Mouse (Mus musculus) liver, adult 2 months (tissue): ENCODE results near the gene Gabarapl2. TPM values are rescaled to one million over a fixed set of nuclear protein-coding genes. Genes with fewer than 3 reads are reported as not detected.

Experiments used
- DNase-seq: peaks from one replicate; pipeline ENCODE4 v3.0.0-alpha.2; 2011; ENCODE audit warnings: low read depth, low spot score; ENCODE audit errors: extremely low read depth
- H3K27ac ChIP-seq: fragments of 200-500 bp; replicated peaks from 2 replicates; pipeline ENCODE4 v1.5.1; 2012; ENCODE audit warnings: low read depth, mild to moderate bottlenecking, control low read depth, inconsistent platforms, low read length; ENCODE audit not compliant: insufficient read depth
- H3K27me3 ChIP-seq: fragments of 200-500 bp; 2 replicates; pipeline ENCODE4 v1.6.1; 2012; ENCODE audit warnings: mild to moderate bottlenecking, moderate library complexity, low read length, inconsistent platforms; ENCODE audit not compliant: control insufficient read depth, insufficient read depth
- H3K36me3 ChIP-seq: fragments of 200-500 bp; 2 replicates; pipeline ENCODE4 v1.6.1; 2012; ENCODE audit warnings: low read length, inconsistent platforms; ENCODE audit not compliant: control insufficient read depth, insufficient read depth
- H3K4me1 ChIP-seq: fragments of 200-500 bp; 2 replicates; pipeline ENCODE4 v1.6.1; 2011; ENCODE audit warnings: low read length; ENCODE audit not compliant: control insufficient read depth, insufficient read depth
- H3K4me3 ChIP-seq: fragments of 200-500 bp; 2 replicates; pipeline ENCODE4 v1.5.1; 2011; ENCODE audit warnings: low read depth, mild to moderate bottlenecking, control low read depth, low read length, moderate library complexity; ENCODE audit not compliant: insufficient read depth
- H3K79me2 ChIP-seq: fragments of 200-500 bp; 2 replicates; pipeline ENCODE4 v1.6.1; 2012; ENCODE audit warnings: inconsistent platforms, mild to moderate bottlenecking, low read length, moderate library complexity; ENCODE audit not compliant: control insufficient read depth, insufficient read depth
- H3K9ac ChIP-seq: fragments of 200-500 bp; 2 replicates; pipeline ENCODE4 v1.6.1; 2012; ENCODE audit warnings: low read depth, mild to moderate bottlenecking, control low read depth, inconsistent platforms, low read length
- CTCF ChIP-seq: fragments of 200-500 bp; IDR thresholded peaks from 2 replicates; pipeline ENCODE4 v1.5.1; 2011; ENCODE audit warnings: low read depth, low read length, control low read depth
- POLR2A ChIP-seq: fragments of 200-500 bp; IDR thresholded peaks from 2 replicates; pipeline ENCODE4 v1.6.1; 2011; ENCODE audit warnings: low read length, control low read depth; ENCODE audit not compliant: insufficient read depth; ENCODE audit errors: extremely low read depth
- WGBS: fragments of 180-500 bp; shearing (Covaris S2); methylation state at CpG from one replicate; pipeline ENCODE4 v1.1.7; 2018; 5-methylcytosine and 5-hydroxymethylcytosine counted together
- polyA plus RNA-seq: library from polyadenylated mRNA; depleted of rRNA; stranded (reverse); fragments of >200 nt; gene quantifications from 2 replicates; pipeline ENCODE4 v1.2.3, GENCODE M21; 2012
- total RNA-seq: library from RNA; depleted of rRNA; stranded (reverse); fragments of >200 nt; gene quantifications from 2 replicates; pipeline ENCODE4 v1.2.3, GENCODE M21; 2014

Gene Gabarapl2
- total and polyA plus RNA-seq, 2 experiments: 24.1 to 39.5 TPM

GRCm38 (mm10) chr8:111939516-111940142, 874 bp upstream of the Gabarapl2 start:
- peak overlapping the region; percentile 69 for H3K27ac ChIP-seq
- no peaks in the 10 kb centered on the region for H3K27me3 ChIP-seq
- 5% methylated on average over 10 of the region's 10 CpGs for WGBS
- peak overlapping the region; percentile 22; the same call in 1 of the 2 replicates for H3K9ac ChIP-seq
- H3K79me2 ChIP-seq: peaks cover 12% of the 10 kb centered on the region
- peaks cover 11% of the 10 kb centered on the region for H3K36me3 ChIP-seq
- peaks cover 10% of the 10 kb centered on the region for H3K4me1 ChIP-seq
- H3K4me3 ChIP-seq: peak overlapping the region; percentile 32
- peak; percentile 78 for DNase-seq
- TF ChIP-seq POLR2A: no peak
- no peak for TF ChIP-seq CTCF

- peaks cover 21% of the 10 kb centered on the region for H3K36me3 ChIP-seq
- WGBS: under 1% methylated on average over 23 of the region's 23 CpGs
- no peaks in the 10 kb centered on the region for H3K27me3 ChIP-seq
- H3K4me3 ChIP-seq: peak overlapping the region; percentile 95
- DNase-seq: peak; percentile 41
- peak overlapping the region; percentile 71 for H3K27ac ChIP-seq
- no peak for TF ChIP-seq POLR2A
- no peak for TF ChIP-seq CTCF
- peaks cover 10% of the 10 kb centered on the region for H3K4me1 ChIP-seq
- H3K79me2 ChIP-seq: peaks cover 12% of the 10 kb centered on the region
- H3K9ac ChIP-seq: peak overlapping the region; percentile 92
Measured at GRCm38 (mm10) chr8:111941101-111941454, 575 bp downstream of the Gabarapl2 start.

GRCm38 (mm10) chr8:111943544-111943943, 3.0 kb downstream of the Gabarapl2 start:
- H3K4me1 ChIP-seq: peaks cover 10% of the 10 kb centered on the region
- H3K79me2 ChIP-seq: peaks cover 16% of the 10 kb centered on the region
- no peak for TF ChIP-seq CTCF
- no peak for TF ChIP-seq POLR2A
- H3K27ac ChIP-seq: no peak overlapping the region
- peaks cover 27% of the 10 kb centered on the region for H3K36me3 ChIP-seq
- DNase-seq: no peak
- H3K4me3 ChIP-seq: no peak overlapping the region
- WGBS: 76% methylated on average over 2 of the region's 2 CpGs
- H3K9ac ChIP-seq: no peak overlapping the region
- H3K27me3 ChIP-seq: no peaks in the 10 kb centered on the region

- WGBS: 90% methylated on average over 2 of the region's 2 CpGs
- Histone ChIP-seq H3K4me3 (no peak overlapping the region), H3K9ac (no peak overlapping the region), H3K36me3 (peaks cover 41% of the 10 kb centered on the region), H3K27ac (no peak overlapping the region), H3K79me2 (peaks cover 7% of the 10 kb centered on the region), H3K4me1 (peaks cover 1% of the 10 kb centered on the region), H3K27me3 (no peaks in the 10 kb centered on the region)
- no peak for DNase-seq
- TF ChIP-seq CTCF: no peak
- TF ChIP-seq POLR2A: no peak
Measured at GRCm38 (mm10) chr8:111947144-111947543, 6.6 kb downstream of the Gabarapl2 start.

- Histone ChIP-seq H3K27me3 (no peaks in the 10 kb centered on the region), H3K36me3 (peaks cover 44% of the 10 kb centered on the region), H3K4me1 (no peaks in the 10 kb centered on the region), H3K4me3 (no peak overlapping the region), H3K27ac (no peak overlapping the region), H3K9ac (no peak overlapping the region), H3K79me2 (0 out of 2 replicates have a peak, but pooled peaks cover 4% of the 10 kb centered on the region)
- 94% methylated on average over 8 of the region's 8 CpGs for WGBS
- TF ChIP-seq CTCF (no peak), POLR2A (no peak)
- DNase-seq: no peak
Measured at GRCm38 (mm10) chr8:111947954-111948353, 7.5 kb downstream of the Gabarapl2 start.

- DNase-seq: no peak
- Histone ChIP-seq H3K27me3 (no peaks in the 10 kb centered on the region), H3K27ac (no peak overlapping the region), H3K79me2 (0 out of 2 replicates have a peak, but pooled peaks cover 4% of the 10 kb centered on the region), H3K4me3 (no peak overlapping the region), H3K4me1 (no peaks in the 10 kb centered on the region), H3K9ac (no peak overlapping the region), H3K36me3 (peaks cover 49% of the 10 kb centered on the region)
- WGBS: 81% methylated on average over 3 of the region's 3 CpGs
- no peak for TF ChIP-seq POLR2A
Measured at GRCm38 (mm10) chr8:111950846-111951245, 10.3 kb downstream of the Gabarapl2 start.
